8 mouse cellular contexts compared by ENCODE assay signal in the genomic region with DNA sequence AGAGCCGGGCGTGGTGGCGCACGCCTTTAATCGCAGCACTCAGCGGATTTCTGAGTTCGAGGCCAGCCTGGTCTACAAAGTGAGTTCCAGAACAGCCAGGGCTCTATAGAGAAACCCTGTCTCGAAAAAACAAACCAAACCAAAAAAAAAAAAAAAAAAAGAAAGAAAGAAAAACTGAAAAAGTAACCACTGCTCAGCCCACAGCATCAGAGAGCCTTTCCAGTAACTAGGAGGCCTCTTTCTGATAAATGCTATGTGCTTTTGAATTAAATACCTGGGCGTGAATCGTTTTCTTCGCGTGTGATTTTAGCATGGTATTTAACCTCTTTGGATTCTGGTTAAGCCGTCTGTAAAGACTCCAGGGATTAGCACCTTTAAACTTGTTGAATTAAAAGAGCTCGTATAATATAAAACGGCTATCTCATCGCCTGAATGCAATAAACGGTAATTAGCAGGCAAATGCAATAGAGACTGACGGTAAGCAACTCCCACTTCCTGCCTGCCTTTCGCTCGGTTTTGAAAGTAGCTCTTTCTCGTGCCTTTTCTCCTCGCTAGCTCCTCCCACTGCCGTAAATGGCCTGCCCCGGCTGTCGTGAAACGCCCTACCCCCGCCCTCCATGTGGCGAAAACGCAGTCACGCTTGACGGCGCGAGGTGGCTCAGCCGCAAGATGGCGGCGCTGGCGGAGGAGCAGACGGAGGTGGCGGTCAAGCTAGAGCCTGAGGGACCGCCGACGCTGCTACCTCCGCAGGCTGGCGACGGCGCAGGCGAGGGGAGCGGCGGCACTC. TPM values are rescaled to one million over a fixed set of nuclear protein-coding genes. Genes with fewer than 3 reads are reported as not detected.
DNase-seq lines count a peak whose midpoint lies in the region; ATAC-seq and TF ChIP-seq lines count a peak whose summit lies in the region.

A gene (plus strand): TSS at position 651 of the 787 bp plus-strand sequence.

- no peak for TF ChIP-seq CTCF in cortical plate, adult 2 months (IDR thresholded peaks at IDR 0.05; ENCODE audit: extremely low read depth, insufficient read depth, low read length)

- H3K27me3 ChIP-seq in megakaryocyte, embryonic 14.5 days (replicated peaks), result no peaks in the 10 kb centered on the region

- H3K4me1 ChIP-seq in cortical plate, adult 2 months (ENCODE audit: control insufficient read depth, insufficient read depth, low read length), result no peaks in the 10 kb centered on the region
- peaks cover 28% of the 10 kb centered on the region for H3K4me1 ChIP-seq in megakaryocyte, embryonic 14.5 days

- ATAC-seq in activated CD4-positive, CD25-positive, alpha-beta regulatory T cell, adult 4 months, result peak; percentile 70

- peaks cover 22% of the 10 kb centered on the region for H3K36me3 ChIP-seq in megakaryocyte, embryonic 14.5 days (replicated peaks; ENCODE audit: low read length)

- H3K9me3 ChIP-seq in megakaryocyte, embryonic 14.5 days, result no peaks in the 10 kb centered on the region

- TF ChIP-seq POLR2A in cortical plate, adult 2 months (IDR thresholded peaks at IDR 0.05; ENCODE audit: extremely low read depth, insufficient read depth, low read length), result peak; percentile 90

- H3K4me3 ChIP-seq in cortical plate, adult 2 months (ENCODE audit: insufficient read depth, low read length), result peak within 1 kb of the TSS; percentile 8
- H3K4me3 ChIP-seq in megakaryocyte, embryonic 14.5 days (replicated peaks), result peak within 1 kb of the TSS; percentile 97

- no peak within 1 kb of the TSS for H3K27ac ChIP-seq in cortical plate, adult 2 months (ENCODE audit: insufficient read depth, low read length)

- DNase-seq in gastrocnemius, adult 8-10 months (ENCODE audit: low spot score in 2 of 2), result peak; percentile 90 to 92
- peak; percentile 94 for DNase-seq in hindlimb bud, embryonic 11.5 days (ENCODE audit: extremely low spot score, low read depth, low spot score)
- peak; percentile 87 to 91 for DNase-seq in left cerebral cortex, adult 8-10 months (ENCODE audit: low spot score in 2 of 2)
- DNase-seq in right cerebral cortex, postnatal 10 days (ENCODE audit: low spot score in 2 of 2), result peak; percentile 97 to 98
- peak; percentile 95 for DNase-seq in urinary bladder, postnatal 25 days (ENCODE audit: low spot score)

RNA-seq across cellular contexts. Expression of the gene that starts here (rescaled TPM):
- polyA plus RNA-seq in activated CD4-positive, CD25-positive, alpha-beta regulatory T cell, adult 4 months (2017; shearing (Covaris generic)), result 1 to 10 TPM; 1.9 to 2.9 TPM
- polyA plus RNA-seq in cortical plate, adult 2 months (2012; rRNA removed), result 3.8 and 4.1 TPM in 2 replicates
- total RNA-seq in gastrocnemius, adult 8-10 months (2022), result 1 to 10 TPM; 1.6 to 2.5 (median 2.3) TPM
- total RNA-seq in left cerebral cortex, adult 8-10 months (2022), result 1 to 10 TPM; 4.8 to 6.0 (median 5.3) TPM
- polyA plus RNA-seq in megakaryocyte, embryonic 14.5 days (2012; ENCODE audit: insufficient read depth, low replicate concordance), result 4.6 and 7.9 TPM in 2 replicates
